Mouse (Mus musculus) limb, embryonic 14.5 days (tissue): ENCODE measurements around the gene Serbp1. TPM values are rescaled to one million over a fixed set of nuclear protein-coding genes. Genes with fewer than 3 reads are reported as not detected.

Source experiments
- ATAC-seq: fragments of 200-750 bp; cut with Nextera tagmentation; 2 replicates; pipeline ENCODE4 v1.8.0; 2017; ENCODE audit warnings: low read depth, moderate number of reproducible peaks, moderate TSS enrichment; ENCODE audit not compliant: low FRiP score
- DNase-seq: peaks from one replicate; pipeline ENCODE4 v3.0.0-alpha.2; 2015; ENCODE audit warnings: low spot score
- H3K27ac ChIP-seq: fragments of 300-500 bp; sonication (generic); replicated peaks from 2 replicates; pipeline ENCODE4 v1.5.1; 2014; ENCODE audit warnings: low read depth, mild to moderate bottlenecking, low read length, moderate library complexity, mixed read lengths
- H3K27me3 ChIP-seq: fragments of 300-500 bp; sonication (generic); 2 replicates; pipeline ENCODE4 v1.6.1; 2014; ENCODE audit warnings: low read length, mixed read lengths; ENCODE audit not compliant: control insufficient read depth, insufficient read depth
- H3K36me3 ChIP-seq: fragments of 300-500 bp; sonication (generic); 2 replicates; pipeline ENCODE4 v1.6.1; 2014; ENCODE audit warnings: mild to moderate bottlenecking, low read length, moderate library complexity, mixed read lengths; ENCODE audit not compliant: control insufficient read depth, insufficient read depth
- H3K4me1 ChIP-seq: fragments of 300-500 bp; sonication (generic); 2 replicates; pipeline ENCODE4 v1.6.1; 2014; ENCODE audit warnings: antibody characterized with exemption, low read length, mixed read lengths; ENCODE audit not compliant: control insufficient read depth, insufficient read depth
- H3K4me2 ChIP-seq: fragments of 300-500 bp; sonication (generic); replicated peaks from 2 replicates; pipeline ENCODE4 v1.6.1; 2014; ENCODE audit warnings: low read depth, mild to moderate bottlenecking, low read length, moderate library complexity; ENCODE audit not compliant: severe bottlenecking
- H3K4me3 ChIP-seq: fragments of 300-500 bp; sonication (generic); replicated peaks from 2 replicates; pipeline ENCODE4 v1.5.1; 2014; ENCODE audit warnings: low read length
- H3K9ac ChIP-seq: fragments of 300-500 bp; sonication (generic); 2 replicates; pipeline ENCODE4 v1.6.1; 2014; ENCODE audit warnings: mild to moderate bottlenecking, low read depth, low read length, moderate library complexity; ENCODE audit not compliant: severe bottlenecking
- H3K9me3 ChIP-seq: fragments of 300-500 bp; sonication (generic); 2 replicates; pipeline ENCODE4 v1.6.1; 2016; ENCODE audit warnings: low read length; ENCODE audit not compliant: control insufficient read depth
- POLR2A ChIP-seq: fragments of 200-500 bp; IDR thresholded peaks from 2 replicates; pipeline ENCODE4 v1.8.0; 2012; ENCODE audit warnings: inconsistent platforms, mild to moderate bottlenecking, moderate library complexity, borderline replicate concordance; ENCODE audit not compliant: insufficient read depth, insufficient read length; ENCODE audit errors: extremely low read depth
- WGBS: fragments of 180-500 bp; shearing (Covaris S2); extraction: QIAGEN DNeasy Blood & Tissue Kit; methylation state at CpG from one replicate; pipeline ENCODE4 v1.1.7; 2014; 5-methylcytosine and 5-hydroxymethylcytosine counted together
- polyA plus RNA-seq, 2 experiments: library from polyadenylated mRNA; depleted of rRNA in 1 of 2; stranded (reverse) in 1 of 2; unstranded in 1 of 2; fragments of >200 nt; fragmentation: Nextera tagmentation in 1 of 2; extraction: Ambion mirVana in 1 of 2; gene quantifications; 2 replicates each; pipeline versions ENCODE4 v1.2.1 to v1.2.3; 2012 to 2014

The Serbp1 gene
- polyA plus RNA-seq, 2 experiments: 465 to 481 TPM

- Histone ChIP-seq H3K4me1 (no peaks in the 10 kb centered on the region), H3K27ac (no peak overlapping the region), H3K4me3 (no peak overlapping the region), H3K9ac (no peak overlapping the region), H3K4me2 (no peak overlapping the region), H3K27me3 (no peaks in the 10 kb centered on the region), H3K36me3 (no peaks in the 10 kb centered on the region), H3K9me3 (no peaks in the 10 kb centered on the region)
- WGBS: 57% methylated on average over 4 of the region's 4 CpGs
- no peak for TF ChIP-seq POLR2A
- no peak for ATAC-seq
- DNase-seq: no peak
Observed at GRCm38 (mm10) chr6:67300300-67300699, 62.3 kb downstream of the Serbp1 start.

GRCm38 (mm10) chr6:67300710-67301163, 62.8 kb downstream of the Serbp1 start:
- WGBS: 41% methylated on average over 6 of the region's 6 CpGs
- Histone ChIP-seq H3K4me3 (no peak overlapping the region), H3K27me3 (no peaks in the 10 kb centered on the region), H3K9ac (no peak overlapping the region), H3K9me3 (no peaks in the 10 kb centered on the region), H3K4me2 (no peak overlapping the region), H3K36me3 (no peaks in the 10 kb centered on the region), H3K27ac (no peak overlapping the region), H3K4me1 (no peaks in the 10 kb centered on the region)
- peak; percentile 72 for DNase-seq
- 0 out of 2 replicates have a peak, but pooled peaks have one; percentile 16 for ATAC-seq
- TF ChIP-seq POLR2A: no peak

GRCm38 (mm10) chr6:67301230-67301629, 63.3 kb downstream of the Serbp1 start:
- H3K9ac ChIP-seq: no peak overlapping the region
- no peak overlapping the region for H3K4me3 ChIP-seq
- DNase-seq: no peak
- no peaks in the 10 kb centered on the region for H3K36me3 ChIP-seq
- no peak for ATAC-seq
- no peak overlapping the region for H3K4me2 ChIP-seq
- WGBS: 66% methylated on average over 3 of the region's 3 CpGs
- no peaks in the 10 kb centered on the region for H3K4me1 ChIP-seq
- H3K27me3 ChIP-seq: no peaks in the 10 kb centered on the region
- no peak overlapping the region for H3K27ac ChIP-seq
- TF ChIP-seq POLR2A: no peak
- no peaks in the 10 kb centered on the region for H3K9me3 ChIP-seq

GRCm38 (mm10) chr6:67302471-67302870, 64.5 kb downstream of the Serbp1 start:
- no peaks in the 10 kb centered on the region for H3K9me3 ChIP-seq
- no peaks in the 10 kb centered on the region for H3K36me3 ChIP-seq
- no peak overlapping the region for H3K9ac ChIP-seq
- H3K4me2 ChIP-seq: no peak overlapping the region
- H3K4me1 ChIP-seq: no peaks in the 10 kb centered on the region
- no peak for TF ChIP-seq POLR2A
- DNase-seq (no peak), ATAC-seq (no peak)
- no peak overlapping the region for H3K27ac ChIP-seq
- 75% methylated on average over 4 of the region's 4 CpGs for WGBS
- H3K27me3 ChIP-seq: no peaks in the 10 kb centered on the region
- no peak overlapping the region for H3K4me3 ChIP-seq

GRCm38 (mm10) chr6:67303210-67303609, 65.2 kb downstream of the Serbp1 start:
- DNase-seq: no peak
- no peak for TF ChIP-seq POLR2A
- Histone ChIP-seq H3K27me3 (no peaks in the 10 kb centered on the region), H3K27ac (no peak overlapping the region), H3K4me3 (no peak overlapping the region), H3K4me1 (no peaks in the 10 kb centered on the region), H3K4me2 (no peak overlapping the region), H3K9ac (no peak overlapping the region), H3K36me3 (no peaks in the 10 kb centered on the region), H3K9me3 (no peaks in the 10 kb centered on the region)
- 71% methylated on average over 10 of the region's 10 CpGs for WGBS
- ATAC-seq: no peak

GRCm38 (mm10) chr6:67308994-67309393, 71.0 kb downstream of the Serbp1 start:
- Histone ChIP-seq H3K9me3 (no peaks in the 10 kb centered on the region), H3K27me3 (no peaks in the 10 kb centered on the region), H3K36me3 (no peaks in the 10 kb centered on the region), H3K4me1 (no peaks in the 10 kb centered on the region), H3K27ac (no peak overlapping the region), H3K4me3 (no peak overlapping the region), H3K9ac (no peak overlapping the region), H3K4me2 (no peak overlapping the region)
- DNase-seq: no peak
- no peak for ATAC-seq
- TF ChIP-seq POLR2A: no peak
- whole genome bisulfite sequencing: 85% methylated on average over 3 of the region's 3 CpGs
